Mouse (Mus musculus) frontal cortex, postnatal 10 days (tissue): Measurements from ENCODE around the gene Hyal1.

Source experiments
- DNase-seq, 2 experiments: peaks; one replicate each; pipeline ENCODE4 v3.0.0; 2022; ENCODE audit warnings: low spot score in 2 of 2, mixed read lengths in 1 of 2

Hyal1 gene

GRCm38 (mm10) chr9:107576357-107577107 is at the start of gene Hyal1:
Hyal1 (plus strand) TSS chr9:107576927.
- DNase-seq = no peak

GRCm38 (mm10) chr9:107533791-107534407 is 42.8 kb upstream of the Hyal1 start, which contains the start of gene Tmem115:
Tmem115 (plus strand) TSS chr9:107533945.
- peak; percentile 91 to 94 for DNase-seq

- no peak for DNase-seq
Observed at GRCm38 (mm10) chr9:107534408-107535202, 42.1 kb upstream of the Hyal1 start.

DNA sequence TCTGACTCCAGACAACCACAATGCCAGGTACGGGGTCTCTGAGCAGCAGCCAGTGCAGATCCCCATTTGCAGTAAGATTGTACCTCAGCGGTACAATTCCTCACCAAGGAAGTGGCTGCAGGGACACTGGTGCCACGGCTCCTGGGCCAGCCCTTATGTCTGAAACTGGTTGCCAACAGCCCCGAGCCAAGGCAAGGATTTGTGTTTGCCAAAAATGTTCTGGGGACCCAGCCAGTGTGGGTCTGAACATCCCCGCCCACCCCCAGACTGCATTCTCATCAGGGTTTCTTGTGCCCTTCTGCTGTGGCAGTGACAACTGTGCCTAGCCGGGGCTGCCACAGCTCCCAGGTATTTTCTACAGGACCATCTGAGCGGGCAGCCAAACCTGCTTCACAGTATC is 38.5 kb upstream of the Hyal1 start:
- DNase-seq = no peak

DNA sequence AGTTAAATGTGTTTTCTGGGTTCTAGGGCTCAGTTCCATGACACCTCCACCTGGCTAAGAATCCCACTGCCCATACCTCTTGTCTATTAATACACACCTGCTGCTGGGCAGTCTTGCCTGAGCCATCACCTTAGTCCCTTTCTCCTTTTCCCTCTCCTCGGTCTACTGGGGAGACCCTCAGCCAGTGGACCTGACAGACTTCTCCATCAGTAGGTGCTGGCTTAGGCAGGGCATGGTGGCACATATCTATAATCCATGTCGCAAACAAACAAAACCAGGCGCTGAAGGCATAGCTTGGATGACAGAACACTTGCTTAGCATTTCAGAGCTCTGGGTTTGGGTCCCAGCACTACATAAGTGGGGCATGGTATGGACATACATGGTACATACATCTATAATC is 38.0 kb upstream of the Hyal1 start:
- DNase-seq = no peak

- no peak for DNase-seq
Observed at GRCm38 (mm10) chr9:107539940-107540339, 36.8 kb upstream of the Hyal1 start.

DNA sequence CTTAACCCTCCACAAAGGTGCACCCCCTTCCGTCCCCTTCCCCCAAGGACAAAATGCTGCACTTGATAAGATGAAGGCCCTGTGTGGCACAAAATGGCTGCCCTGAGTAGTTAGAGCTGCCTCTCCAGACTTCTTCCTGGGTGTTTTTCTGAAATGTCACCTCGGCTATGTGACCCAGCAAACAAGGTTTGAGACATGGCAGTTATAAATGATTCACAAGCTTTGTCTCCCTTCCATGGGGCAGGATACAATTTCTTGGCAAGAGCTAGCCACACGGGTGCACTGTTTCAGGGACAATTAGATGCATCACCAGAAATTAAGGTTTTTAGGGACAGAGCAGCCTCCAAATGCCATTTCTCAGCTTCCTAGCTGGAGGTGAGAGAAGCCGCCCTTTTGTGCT is 36.3 kb upstream of the Hyal1 start:
- no peak for DNase-seq

GRCm38 (mm10) chr9:107541005-107541404 is 35.7 kb upstream of the Hyal1 start:
- DNase-seq = no peak

DNA sequence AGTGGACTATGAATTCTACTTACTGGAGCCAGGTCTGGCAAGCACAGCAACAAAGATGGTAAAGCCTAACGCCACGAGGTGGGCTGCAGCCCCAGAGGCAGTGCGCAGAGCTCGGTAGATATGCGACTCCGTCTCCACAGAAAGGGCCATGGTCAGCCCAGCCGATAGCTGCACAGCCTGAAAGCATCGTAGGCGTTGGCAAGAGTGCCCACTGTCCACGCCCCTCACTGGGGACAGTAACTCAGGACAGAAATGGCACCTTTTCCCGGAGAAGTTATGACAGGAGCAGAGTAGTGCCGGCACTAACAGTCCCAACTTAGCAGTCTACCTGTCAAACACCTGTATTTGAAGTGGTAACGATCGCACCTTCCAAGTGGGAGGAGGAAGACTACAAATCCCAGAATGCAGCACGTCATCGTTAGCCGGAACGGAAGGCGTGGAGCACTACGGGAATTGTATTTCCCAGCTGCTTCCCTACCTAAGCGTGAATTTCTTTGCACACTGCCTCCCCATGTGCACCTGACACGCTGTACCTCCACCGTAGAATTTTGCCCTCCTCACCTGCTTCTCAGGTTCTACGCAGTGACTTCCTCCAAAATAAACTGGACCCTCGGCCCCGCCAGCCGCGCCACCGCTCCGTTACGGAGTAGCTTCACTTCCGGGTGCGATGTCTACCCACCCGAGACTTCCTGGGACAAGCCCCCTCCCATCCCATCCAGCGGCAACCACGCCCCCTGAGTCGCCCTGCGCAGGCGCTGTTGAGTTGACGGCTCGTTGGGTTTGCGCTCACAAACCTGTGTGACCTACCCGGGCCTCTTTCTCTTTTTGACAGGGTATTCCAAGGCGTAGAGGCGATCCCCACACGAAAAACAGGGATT is 35.0 kb upstream of the Hyal1 start, which contains the start of the genes Cyb561d2 and Nprl2:
Cyb561d2 (minus strand) TSS at position 720 of the 878 bp plus-strand sequence.
Nprl2 (plus strand) TSS at position 753 of the 878 bp plus-strand sequence.
- peak; percentile 92 to 93 for DNase-seq

GRCm38 (mm10) chr9:107542352-107542686 is 34.4 kb upstream of the Hyal1 start:
- DNase-seq = no peak

DNA sequence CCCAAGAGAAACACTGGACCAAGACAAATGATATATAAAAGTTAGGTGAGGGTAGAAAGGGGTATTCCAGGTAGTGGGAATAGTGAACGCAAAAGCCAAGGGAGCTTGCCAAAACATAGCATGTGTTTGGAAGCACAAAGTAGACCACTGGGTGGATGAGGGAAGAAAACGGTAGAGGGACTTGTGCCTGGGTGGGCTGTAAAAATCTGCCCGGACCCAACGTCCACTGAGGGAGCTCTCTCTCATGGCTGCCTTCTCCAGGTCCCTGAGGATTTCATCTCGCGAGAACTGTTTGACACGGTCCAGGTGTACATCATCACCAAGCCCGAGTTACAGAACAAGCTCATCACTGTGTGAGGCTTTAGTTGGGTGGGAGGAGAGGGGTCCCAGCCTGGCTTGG is 34.0 kb upstream of the Hyal1 start:
- no peak for DNase-seq

- DNase-seq = no peak
Observed at GRCm38 (mm10) chr9:107543299-107543698, 33.4 kb upstream of the Hyal1 start.

DNA sequence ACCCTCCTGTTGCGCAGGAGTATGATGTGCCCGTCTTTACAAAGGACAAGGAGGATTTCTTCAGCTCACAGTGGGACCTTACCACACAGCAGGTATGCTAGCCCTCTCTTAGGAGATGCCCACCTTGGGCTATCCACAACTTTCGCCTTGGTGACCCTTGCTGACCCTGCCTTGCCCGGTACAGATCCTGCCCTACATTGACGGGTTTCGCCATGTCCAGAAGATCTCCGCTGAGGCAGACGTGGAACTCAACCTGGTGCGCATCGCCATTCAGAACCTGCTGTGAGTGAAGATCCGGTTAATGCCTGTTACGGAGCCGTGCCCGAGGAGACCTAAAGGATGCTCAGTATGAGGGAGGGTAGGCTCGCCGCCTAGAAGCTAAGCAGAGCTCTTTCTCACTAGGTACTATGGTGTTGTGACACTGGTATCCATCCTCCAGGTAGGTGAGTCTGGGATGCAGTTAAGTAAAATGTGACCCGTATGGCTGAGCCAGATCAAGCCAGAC is 32.5 kb upstream of the Hyal1 start:
- no peak for DNase-seq

- DNase-seq = no peak
Observed at GRCm38 (mm10) chr9:107544729-107545128, 32.0 kb upstream of the Hyal1 start.

DNA sequence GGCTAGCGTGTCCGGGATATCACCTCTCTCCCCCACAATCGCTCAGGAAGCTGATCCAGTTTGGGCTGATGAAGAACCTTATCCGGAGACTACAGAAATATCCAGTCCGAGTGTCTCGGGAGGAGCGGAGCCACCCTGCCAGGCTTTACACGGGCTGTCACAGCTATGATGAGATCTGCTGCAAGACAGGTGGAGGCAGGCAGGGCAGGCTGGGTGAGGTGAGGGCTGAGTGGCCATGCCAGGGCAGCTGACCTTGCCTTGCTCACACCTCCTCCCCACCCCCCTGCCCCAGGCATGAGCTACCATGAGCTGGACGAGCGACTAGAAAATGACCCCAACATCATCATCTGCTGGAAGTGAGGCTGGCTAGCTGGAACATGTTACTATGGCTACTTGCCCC is 31.5 kb upstream of the Hyal1 start:
- DNase-seq = no peak

GRCm38 (mm10) chr9:107545602-107546001 is 31.1 kb upstream of the Hyal1 start:
- peak in 1 of 2 experiments; percentile 67 for DNase-seq

DNA sequence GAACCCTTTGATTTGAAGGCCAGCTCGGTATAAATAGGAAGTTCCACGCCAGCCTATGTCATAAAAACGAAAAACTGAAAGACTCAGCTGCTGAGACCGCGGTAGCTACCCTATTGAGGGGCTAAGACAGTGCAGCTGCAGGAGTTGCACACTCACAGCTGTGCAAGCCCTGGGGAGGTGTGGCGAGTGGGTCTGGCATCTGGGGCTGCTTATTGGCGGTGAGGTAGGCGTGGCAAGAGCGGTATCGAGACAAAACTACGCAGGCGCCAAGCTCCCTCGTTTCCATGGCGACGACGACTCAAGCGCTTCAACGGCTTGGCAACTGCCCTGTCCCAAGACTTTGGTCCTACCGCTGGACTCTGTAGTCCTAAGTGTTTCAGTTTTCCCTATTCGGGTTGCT is 29.7 kb upstream of the Hyal1 start, which contains the start of gene Zmynd10:
Zmynd10 (plus strand) TSS at position 273 of the 400 bp plus-strand sequence.
- peak; percentile 79 to 88 for DNase-seq

GRCm38 (mm10) chr9:107547957-107548356 is 28.8 kb upstream of the Hyal1 start:
- DNase-seq = no peak

DNA sequence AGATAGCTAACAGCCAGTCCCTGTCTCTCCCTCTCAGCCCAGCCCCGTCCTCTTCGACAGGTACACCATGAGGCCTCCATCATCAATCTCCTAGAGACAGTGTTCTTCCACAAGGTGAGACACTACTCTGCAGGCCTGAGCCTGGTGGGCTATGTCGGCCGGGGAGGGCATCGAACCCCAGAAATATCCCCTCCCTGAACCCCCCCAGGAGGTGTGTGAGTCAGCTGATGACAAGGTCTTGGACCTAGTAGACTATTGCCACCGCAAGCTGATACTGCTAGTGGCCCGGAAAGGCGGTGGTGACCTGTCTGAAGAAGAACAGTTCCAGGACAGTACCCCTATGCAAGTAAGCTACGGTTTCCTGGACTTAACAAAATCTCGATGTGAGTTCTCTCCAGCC is 27.9 kb upstream of the Hyal1 start:
- DNase-seq = no peak

DNA sequence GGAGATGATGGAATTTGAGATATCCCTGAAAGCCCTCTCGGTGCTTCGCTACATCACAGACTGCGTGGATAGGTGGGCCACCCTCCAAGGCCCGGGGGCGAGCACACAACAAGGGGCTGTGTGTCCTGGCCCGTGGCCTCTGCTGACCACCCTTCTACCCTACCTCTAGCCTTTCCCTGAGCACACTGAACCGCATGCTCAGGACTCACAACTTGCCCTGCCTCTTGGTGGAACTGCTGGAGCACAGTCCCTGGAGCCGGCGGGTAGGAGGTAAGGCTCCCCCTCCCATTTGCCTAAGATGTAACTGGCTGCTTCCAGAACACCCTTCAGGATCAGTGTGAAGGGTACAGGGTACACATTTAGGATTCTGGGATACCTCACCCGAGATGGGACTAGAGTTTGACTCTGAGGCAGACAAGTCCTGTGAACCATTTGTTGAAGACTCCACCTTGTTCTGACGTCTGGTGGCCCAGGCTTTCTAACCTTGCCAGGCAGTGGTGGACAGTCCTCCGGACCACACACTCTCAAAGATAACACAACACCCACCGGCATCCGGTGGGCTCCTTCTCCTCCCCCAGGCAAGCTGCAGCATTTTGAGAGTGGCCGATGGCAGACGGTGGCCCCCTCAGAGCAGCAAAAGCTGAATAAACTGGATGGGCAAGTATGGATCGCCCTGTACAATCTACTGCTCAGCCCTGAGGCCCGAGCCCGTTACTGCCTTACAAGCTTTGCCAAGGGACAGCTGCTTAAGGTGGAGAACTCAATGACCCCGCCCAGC is 27.2 kb upstream of the Hyal1 start:
- DNase-seq = no peak
